Mouse (Mus musculus): ENCODE data around the gene Sycn. TPM values are rescaled to one million over a fixed set of nuclear protein-coding genes. Genes with fewer than 3 reads are reported as not detected.

Sycn gene
- polyA plus RNA-seq, 1 experiment, result not detected

DNA sequence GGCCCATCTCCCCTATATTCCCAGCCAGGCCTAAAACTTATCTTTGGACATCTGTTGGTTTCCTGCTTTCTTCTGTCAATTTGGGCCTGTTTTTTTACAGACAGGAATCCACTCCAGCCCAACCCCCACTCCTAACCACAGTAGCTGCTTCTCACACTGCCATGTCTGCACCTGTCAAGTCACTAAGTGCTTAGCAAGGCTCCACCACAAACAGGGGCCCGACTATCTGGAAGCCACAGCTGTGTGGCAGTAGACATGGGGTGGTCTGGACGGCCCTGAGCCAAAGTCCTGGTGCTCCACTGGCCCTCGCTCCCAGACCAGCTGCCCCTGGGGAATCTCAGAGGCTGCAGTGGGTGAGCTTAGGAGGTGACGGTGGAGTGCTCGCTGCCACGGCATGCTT, 17.0 kb downstream of the Sycn start:
- DNase-seq (ENCODE audit: extremely low spot score in 1 of 2, low spot score in 1 of 2), result no peak

DNA sequence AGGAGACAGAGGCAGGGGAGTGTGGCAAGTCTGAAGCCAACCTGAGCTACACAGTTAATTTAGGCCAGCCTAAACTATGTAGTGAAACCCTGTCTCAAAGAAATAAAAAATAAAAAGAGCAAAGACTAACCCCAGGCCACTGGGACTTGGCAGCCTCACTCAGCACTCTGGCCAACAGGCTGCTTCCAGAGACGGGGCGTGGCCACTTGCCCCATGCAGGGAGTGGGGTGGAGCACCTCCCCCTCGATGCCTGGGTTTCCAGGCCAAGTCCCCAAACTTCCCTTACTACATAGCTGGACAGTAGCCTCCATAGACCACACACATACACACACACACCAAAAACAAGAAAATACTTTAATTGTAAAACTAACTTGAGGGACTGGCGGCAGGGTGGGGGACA, 17.8 kb downstream of the Sycn start:
- DNase-seq (ENCODE audit: extremely low spot score in 1 of 2, low spot score in 1 of 2), result no peak

DNA sequence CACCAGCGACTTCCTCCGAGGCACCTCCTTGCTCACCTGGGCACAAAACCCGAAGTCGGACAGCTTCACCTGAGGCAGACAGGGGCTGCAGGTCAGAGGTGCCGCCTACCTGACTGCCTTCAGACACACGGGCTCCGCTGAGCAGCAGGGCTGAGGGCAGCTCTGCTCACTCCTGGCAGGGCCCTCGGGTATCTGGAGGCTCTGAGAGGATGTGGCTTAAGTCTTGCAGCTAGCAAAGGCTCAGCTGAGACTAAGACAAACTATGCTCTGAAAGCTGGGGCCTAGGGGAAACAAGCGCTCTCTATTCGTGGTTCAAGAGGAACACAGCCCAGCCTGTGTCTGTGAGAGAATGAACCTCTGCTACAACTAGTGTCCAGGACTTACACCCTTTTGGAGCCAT, 20.2 kb downstream of the Sycn start:
- no peak for DNase-seq (ENCODE audit: extremely low spot score in 1 of 2, low spot score in 1 of 2)

DNA sequence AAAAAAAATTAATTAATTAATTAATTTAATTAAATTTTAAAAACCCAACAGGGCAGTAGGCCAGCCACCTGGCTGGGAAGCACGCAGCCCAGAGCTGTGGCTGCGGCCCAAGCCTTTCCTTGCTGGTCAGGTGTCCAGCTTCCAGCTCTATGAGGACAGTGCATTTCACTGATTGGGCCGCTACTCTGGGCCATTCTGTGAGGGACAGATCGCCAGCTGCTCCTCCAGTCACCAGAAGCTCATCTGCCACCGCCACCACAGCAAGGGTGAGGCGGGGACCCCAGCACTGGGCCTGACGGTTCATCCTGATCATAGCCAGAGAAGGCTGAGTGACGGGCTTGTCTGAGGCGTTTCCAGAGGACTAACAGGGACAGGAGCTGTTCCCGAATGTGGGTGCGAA, 21.3 kb downstream of the Sycn start:
- no peak for DNase-seq (ENCODE audit: extremely low spot score in 1 of 2, low spot score in 1 of 2)

DNA sequence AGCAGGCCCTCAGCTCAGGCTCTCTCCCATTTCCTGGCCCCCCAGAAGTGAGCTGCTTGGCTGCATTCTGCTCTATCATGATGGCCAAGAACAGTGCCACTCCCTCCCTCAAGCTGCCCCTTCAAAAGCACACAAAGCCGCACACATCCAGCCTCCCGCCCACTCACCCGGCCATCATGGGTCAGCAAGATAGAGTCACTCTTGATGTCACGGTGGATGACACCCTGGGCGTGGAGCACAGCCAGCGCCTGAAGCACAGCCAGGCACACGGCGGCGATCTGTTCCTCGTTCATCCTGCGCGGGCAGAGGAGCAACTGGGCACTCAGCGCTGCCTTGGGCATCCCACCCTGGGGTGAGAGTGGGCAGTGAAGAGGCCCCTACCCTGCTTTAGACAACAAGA, 21.7 kb downstream of the Sycn start:
- no peak for DNase-seq (ENCODE audit: extremely low spot score in 1 of 2, low spot score in 1 of 2)

DNA sequence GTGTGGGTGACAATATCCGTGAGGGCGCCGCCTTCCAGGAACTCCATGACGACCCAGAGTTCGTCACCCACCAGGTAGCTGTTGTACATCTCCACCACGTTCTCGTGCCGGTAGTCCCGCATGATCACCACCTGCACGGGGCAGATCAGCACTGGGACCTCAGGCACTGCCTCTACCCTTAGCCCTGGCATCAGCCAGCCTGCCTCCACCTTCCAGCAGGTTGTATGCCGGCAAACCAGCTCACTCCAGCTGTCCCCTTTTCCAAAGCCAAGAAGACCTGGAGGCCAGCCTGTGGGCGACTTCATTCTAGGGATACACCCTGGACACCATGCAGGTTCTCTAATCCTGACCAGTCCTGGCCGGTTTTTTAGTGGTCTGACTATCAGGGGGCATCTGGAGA, 22.3 kb downstream of the Sycn start:
- no peak for DNase-seq (ENCODE audit: extremely low spot score in 1 of 2, low spot score in 1 of 2)

DNA sequence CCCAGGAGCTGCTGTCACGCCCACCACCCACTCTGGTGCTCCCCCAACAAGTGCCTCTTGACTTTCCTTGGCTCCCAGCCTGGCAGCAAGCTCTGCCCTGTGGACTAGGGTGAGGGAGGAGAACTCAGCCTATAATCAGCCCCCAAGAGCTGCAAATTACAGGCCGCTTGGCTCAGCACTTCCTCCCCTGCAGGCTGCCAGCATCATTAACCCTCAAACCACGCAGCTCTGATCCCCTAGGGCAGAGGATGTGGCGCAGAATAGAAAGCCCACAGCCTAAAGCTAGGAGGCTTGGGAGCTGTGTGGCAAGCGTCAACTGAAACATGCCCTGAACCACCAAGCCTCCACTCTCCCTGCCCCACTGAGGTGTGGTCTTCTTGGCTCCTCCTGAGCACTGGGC, 24.7 kb downstream of the Sycn start:
- no peak for DNase-seq (ENCODE audit: extremely low spot score in 1 of 2, low spot score in 1 of 2)

DNA sequence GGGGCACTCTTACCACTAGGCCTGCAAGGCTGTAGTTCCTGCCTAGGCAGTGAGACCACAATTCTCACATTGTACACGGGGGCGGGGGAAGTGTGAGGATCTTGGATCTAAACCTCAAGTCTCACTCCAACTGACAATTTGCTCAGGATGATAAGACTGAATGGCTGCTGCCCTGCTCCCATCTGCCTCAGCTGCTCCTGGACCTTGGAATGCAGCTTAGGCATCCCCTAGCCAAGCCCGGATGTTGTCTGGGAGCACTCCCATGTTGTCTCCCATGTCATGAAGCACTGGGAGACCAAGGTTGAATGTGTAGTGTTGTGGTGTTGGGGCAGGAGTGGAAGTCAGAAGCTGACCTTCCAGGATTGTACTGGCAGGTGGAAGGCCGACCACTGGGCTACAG, 26.9 kb downstream of the Sycn start:
- DNase-seq (ENCODE audit: extremely low spot score in 1 of 2, low spot score in 1 of 2), result no peak

DNA sequence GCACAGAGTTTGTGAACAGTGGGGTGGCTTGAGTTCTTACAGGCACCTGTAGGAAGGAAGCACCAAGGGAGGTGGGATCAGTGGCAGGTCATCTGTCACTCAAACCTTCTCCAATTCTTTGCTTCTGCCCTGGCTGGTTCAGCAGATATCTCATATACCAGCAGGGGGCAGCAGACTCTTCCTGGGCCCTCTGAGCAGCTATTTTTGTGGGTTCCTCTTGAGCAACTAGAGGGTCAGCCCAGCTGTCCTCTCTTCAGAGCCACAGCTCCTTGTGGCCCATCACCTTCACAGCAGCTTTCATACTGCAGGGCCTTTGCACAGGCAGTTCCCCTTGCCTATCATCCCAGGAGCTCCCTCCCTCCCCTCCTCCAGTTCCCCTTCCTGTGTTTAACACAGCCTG, 27.6 kb downstream of the Sycn start:
- DNase-seq (ENCODE audit: extremely low spot score in 1 of 2, low spot score in 1 of 2), result peak in 1 of 2 experiments; percentile 85

DNA sequence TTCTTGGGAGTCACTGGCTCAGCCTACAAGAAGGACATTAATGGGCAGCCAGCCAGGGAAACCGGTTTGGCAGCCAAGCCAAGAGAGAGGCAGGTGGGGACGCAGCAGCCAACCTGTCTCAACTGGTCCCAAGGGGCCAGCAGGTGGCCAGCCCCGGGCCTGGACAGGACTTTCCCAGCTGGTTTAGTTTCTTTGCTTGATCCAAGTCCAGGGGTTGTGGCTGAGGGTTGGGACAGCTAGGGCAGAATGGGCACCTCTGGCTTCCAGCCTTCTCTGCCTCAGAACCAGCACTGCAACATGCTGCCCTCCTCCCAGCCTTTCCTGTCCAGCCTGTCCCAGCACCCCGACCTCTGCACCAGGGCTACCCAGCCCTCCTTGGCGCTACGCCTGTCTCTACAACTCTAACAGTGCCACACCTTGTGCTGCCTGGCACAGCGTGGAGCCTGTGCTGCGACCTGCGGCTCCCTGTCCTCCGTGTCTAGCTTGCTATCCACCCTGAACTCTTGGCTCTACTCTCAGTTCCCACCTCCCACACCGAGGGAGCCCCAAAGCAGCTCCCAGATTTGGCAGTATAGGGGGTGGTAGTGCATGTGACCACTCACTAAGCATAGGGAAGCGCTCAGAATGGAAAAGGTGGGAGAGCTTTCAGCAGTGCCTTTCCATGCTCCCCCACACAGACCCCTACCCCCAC, 29.8 kb downstream of the Sycn start:
- peak in 1 of 2 experiments; percentile 47 for DNase-seq (ENCODE audit: extremely low spot score in 1 of 2, low spot score in 1 of 2)

DNA sequence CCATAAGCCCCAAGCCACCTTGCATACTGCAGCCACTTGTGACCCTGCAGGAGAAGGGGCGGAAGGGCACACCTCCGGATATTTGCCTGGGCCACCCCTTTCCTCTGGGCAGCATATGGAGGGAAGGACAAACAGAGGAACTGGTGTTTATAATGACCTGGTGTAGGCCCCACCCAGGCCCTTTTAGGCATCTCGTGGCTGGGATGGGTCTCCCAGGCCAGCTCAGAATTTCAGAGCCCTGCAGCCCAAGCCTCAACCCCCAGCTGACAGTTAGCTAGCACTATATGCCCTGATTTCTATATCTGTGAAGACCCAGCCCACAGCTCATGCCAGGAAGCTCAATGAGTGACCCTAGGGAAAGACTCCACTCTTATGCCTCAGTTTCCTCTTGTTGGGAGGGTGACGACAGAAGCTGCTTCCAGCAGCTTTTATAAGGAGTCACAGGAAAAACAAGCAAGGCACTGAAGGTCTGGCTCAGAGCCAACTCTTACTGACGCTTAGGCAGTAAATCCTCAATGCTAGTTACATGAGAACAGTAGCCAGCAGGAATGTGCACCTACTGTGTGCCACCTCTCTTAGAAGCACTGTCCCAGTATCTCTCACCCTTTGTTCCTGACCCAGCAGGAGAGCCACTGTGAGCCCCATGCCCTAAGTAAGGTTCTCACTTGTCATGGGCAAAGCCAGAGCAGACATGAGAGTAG, 30.4 kb downstream of the Sycn start:
- peak in 1 of 2 experiments; percentile 31 for DNase-seq (ENCODE audit: extremely low spot score in 1 of 2, low spot score in 1 of 2)

DNA sequence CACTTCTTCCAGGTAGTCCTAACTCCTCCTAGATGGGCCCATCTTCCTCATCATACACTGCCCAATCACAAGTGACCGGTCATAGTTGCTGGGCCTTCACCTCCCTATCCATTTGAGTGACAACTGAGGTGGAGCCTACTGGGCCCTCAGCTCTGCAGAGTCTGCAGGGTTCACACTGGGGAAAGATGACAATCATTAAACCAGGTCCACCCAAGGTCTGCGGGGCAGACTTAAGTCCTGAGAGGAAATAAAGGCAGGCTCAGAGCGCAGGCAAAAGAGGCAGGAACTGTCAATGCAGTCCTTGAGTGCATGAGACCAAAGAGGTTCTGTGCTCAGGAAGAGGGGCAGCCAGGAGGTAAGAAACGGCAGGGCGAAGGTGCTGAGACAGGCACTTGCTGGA, 32.0 kb downstream of the Sycn start:
- DNase-seq (ENCODE audit: extremely low spot score in 1 of 2, low spot score in 1 of 2), result no peak

DNA sequence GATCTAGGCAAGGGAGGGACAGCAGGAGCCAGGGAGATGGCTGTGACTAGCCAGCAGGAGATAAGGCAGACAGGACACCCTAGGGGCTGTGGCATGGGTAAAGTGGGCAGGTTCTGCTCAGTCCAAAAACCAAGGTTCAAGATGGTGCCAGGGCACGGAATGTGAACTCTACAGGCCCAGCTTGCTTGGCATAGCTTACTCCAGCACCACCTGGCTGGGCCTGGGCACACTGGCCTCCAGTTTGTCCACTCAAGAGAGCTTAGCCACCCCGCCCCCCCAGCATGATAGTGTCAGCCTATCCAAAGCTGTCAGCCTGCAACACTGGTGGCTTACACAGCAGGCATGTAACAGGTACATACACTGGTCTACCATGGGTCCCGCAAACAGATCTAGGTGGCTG, 32.6 kb downstream of the Sycn start:
- no peak for DNase-seq (ENCODE audit: extremely low spot score in 1 of 2, low spot score in 1 of 2)

DNA sequence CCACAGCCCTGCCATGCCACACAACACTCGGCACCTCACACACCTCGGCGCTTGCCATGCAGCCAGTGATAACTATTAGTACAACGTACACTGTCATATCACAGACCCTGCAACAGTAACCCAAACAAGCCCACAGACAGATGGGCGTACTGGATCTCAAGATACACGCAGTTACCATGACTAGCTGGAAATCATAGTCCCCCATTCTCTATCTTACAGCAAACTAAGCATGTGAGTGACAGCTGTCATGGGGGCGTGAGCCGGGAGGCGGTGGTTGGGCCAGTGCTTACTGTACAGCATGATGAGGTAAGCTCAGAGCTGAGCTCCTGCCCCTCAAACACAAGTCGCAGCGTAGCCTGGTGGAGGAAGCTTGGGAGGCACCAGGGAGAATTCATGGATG, 34.9 kb downstream of the Sycn start:
- no peak for DNase-seq (ENCODE audit: extremely low spot score in 1 of 2, low spot score in 1 of 2)

DNA sequence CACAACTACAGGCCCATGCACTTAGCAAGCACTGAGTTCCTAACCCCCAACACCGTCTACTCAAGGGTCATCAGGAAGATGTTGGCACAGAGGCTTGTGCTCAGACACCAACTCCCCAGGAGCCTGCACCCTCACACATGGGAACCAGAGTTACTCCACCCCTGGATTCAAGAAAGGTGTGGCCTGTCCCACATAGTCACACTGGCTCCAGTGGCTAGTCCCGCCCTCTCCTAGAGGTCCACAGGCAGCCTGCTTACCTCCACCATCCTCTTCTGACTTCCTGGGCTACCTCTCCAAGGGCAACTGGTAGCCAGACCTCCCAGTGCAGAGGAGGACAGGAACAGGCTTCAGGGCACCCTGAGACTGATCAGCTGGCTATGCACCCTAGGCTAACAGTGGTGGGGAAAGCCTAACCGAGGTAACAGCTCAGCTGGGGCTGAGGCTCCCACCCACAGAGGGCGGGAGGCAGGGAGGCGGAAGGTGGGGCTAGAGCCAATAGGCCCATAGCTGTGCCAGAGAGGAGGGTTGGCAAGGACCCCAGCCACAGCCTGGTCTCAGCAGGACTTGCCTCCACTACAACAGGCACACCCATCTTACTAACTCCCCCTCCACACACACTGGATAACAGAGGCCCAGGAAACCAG, 35.7 kb downstream of the Sycn start:
- peak in 1 of 2 experiments; percentile 46 for DNase-seq (ENCODE audit: extremely low spot score in 1 of 2, low spot score in 1 of 2)

DNA sequence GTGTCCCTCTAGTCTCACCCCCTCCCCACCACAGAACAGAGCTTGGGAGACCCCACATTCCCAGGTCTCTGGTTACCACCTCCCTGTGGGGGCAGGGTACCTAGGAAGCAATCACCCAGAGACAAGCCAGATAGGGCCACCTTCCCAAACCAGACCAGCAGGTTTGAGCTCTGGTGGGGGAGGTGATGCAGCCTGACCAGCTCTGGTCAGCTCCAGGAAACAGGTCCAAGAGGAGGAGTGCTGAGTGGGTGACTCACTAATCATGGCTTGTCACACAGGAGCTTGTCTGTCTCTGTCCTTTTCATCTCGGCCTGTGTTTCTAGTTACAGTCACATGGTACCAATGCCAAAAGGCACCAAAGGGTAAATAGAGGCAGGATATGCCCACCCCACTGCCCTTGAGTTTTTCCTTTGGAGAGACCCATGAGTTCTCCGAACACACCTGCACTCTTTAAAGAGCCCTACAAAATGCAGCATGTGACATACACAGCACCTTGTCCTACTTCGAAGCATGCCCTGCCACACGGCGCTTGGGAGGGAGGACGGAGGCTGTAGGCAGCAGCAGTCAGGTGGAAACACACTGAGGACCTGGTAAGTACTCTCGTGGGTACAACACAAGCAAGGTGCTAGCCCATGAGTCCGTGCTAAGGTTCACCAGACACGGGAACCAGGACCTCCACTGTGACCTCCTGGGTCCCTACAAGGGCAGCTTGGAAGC, 37.3 kb downstream of the Sycn start:
- DNase-seq (ENCODE audit: extremely low spot score in 1 of 2, low spot score in 1 of 2), result no peak

DNA sequence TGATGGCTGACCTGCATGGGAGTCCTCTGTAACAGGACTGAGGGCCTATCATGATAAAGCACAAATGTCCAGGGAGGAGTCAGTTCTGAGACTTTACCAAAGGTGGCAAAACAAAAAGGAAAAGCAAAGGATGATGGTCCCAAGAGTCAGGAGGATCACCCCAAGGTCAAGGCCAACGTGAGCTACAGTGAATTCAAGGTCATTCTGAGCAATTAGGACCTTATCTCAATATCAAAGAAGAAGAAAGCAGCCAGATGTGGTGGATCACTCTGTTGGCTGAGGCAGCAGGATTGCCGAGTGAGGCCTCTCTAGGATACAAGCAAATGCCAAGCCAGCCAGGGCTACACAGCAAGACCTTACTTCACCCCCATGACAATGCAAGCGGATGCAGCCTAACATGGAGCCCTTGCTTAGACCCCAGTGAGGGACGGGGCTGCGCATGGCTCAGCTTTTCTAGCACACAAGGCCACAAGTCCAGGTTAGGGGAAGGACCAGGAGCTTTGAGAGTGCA, 37.9 kb downstream of the Sycn start:
- no peak for DNase-seq (ENCODE audit: extremely low spot score in 1 of 2, low spot score in 1 of 2)

DNA sequence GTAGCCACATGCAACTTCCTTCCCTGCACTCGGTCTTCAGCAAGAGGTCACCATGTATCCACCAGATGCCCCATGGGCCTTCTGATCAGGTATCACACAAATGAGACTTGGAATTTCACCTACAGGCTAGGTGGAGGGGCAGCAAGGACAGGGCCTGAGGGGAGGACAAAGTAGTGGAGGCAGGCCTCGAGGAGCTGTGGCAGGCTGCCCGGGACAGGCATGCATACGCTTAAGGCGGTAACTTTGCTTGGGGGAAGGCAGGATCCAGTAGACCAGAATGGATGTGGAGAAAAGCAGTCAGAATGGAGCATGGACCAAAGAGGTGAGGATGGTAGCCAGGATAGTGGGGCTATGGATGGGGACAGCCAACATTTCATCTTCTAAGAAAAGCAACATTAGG, 39.1 kb downstream of the Sycn start:
- no peak for DNase-seq (ENCODE audit: extremely low spot score in 1 of 2, low spot score in 1 of 2)

DNA sequence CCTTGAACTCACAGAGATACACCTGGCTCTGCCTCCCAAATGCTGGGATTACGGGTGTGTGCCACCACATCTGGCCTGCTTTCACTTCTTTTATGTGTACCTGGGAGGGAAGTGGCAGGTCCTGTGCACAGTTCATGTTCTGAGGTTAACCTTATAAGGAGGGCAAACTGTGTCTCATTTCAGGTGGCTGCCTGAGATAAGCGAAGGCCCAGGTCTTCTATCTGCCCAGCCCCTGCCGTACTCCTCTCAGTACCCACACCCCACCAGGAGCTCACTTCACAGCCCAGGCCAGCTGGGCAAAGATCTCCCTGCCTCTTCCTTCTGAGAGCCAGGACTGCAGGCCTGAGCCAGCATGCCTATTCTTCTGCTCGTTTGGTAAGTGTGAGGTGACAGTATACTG, 41.0 kb downstream of the Sycn start:
- DNase-seq (ENCODE audit: extremely low spot score in 1 of 2, low spot score in 1 of 2), result no peak

DNA sequence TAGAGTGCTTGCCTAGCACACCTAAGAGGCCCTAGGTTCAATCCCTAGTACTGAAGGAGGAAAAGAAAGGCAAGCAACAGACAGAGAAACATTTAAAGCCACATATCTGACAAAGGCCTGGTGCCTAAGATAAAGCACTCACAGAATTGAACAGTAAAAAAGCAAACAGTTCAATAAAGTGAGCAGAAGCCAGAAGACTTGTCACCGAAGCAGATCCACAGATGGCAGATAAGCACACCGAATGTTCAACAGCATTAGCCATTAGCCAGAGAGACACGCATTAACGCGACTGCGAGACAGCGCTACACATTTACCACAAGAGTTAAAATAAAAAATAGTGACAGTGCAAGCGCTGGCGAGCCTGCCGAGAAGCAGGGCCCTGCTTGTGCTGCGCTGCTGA, 42.2 kb downstream of the Sycn start:
- DNase-seq (ENCODE audit: extremely low spot score in 1 of 2, low spot score in 1 of 2), result no peak
